Mouse (Mus musculus): ENCODE data around the gene Slc6a6.

DNA sequence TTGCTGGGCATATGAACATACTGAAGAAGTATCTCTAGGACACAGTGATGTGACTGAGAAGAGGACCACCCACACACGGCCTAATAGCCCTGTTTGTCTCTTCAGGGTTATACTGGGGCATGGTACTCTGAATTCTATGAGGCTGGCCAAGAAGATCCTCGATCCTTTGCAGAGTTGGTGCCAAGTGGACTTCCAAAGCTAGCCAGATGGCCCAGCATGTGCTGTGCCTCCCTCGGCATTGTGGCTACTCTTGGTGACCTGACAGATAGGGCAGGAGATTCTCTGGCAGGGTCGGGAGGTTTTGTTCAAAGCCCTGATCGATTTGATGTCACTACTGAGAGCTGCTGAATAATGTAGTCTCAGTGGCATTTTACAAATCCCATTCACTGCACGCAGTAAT, 4.1 kb upstream of the Slc6a6 start:
- no peak for TF ChIP-seq CTCF (IDR thresholded peaks at IDR 0.05; ENCODE audit: low read depth, low read length)
- no peak for TF ChIP-seq GATA1 (IDR thresholded peaks at IDR 0.05; ENCODE audit: borderline replicate concordance, low read length)
- no peak for TF ChIP-seq TAL1 (conservative IDR thresholded peaks at IDR 0.05; ENCODE audit: low read depth, low read length)
